Mouse (Mus musculus) ES-E14 (cell line): ENCODE results near the gene Mosmo.

Source experiments
- HCFC1 ChIP-seq: IDR thresholded peaks from 2 replicates; pipeline ENCODE4 v1.6.1; 2012; ENCODE audit warnings: low read length, inconsistent platforms, borderline replicate concordance; ENCODE audit not compliant: insufficient read depth
- ZNF384 ChIP-seq: IDR thresholded peaks from 2 replicates; pipeline ENCODE4 v1.6.1; 2012; ENCODE audit warnings: low read depth, low read length, inconsistent platforms

- no peak for TF ChIP-seq ZNF384
- no peak for TF ChIP-seq HCFC1
Observed at GRCm38 (mm10) chr7:120739558-120740101, 62.2 kb downstream of the Mosmo start.
